Mouse (Mus musculus) erythroblast, embryonic 14.5 days (primary cell): ENCODE measurements around the gene Thumpd3.

Experiments used
- GATA1 ChIP-seq: IDR thresholded peaks from 2 replicates; pipeline ENCODE4 v1.6.1; 2012; ENCODE audit warnings: low read length, inconsistent platforms, mixed read lengths
- TAL1 ChIP-seq: IDR thresholded peaks from 3 replicates; pipeline ENCODE4 v1.6.1; 2012; ENCODE audit warnings: low read length, inconsistent platforms, mixed read lengths

- TF ChIP-seq TAL1 (no peak), GATA1 (no peak)
Measured at GRCm38 (mm10) chr6:113063363-113063762, 17.3 kb downstream of the Thumpd3 start.
